Mouse (Mus musculus) forebrain, embryonic 15.5 days (tissue): Measurements from ENCODE around the gene Tmod1. TPM values are rescaled to one million over a fixed set of nuclear protein-coding genes. Genes with fewer than 3 reads are reported as not detected.

Experiments
- ATAC-seq: fragments of 200-750 bp; cut with Nextera tagmentation; replicated peaks from 2 replicates; pipeline ENCODE4 v1.8.0; 2017; ENCODE audit warnings: mild to moderate bottlenecking, moderate TSS enrichment, moderate library complexity
- H3K27ac ChIP-seq: fragments of 300-500 bp; sonication (generic); replicated peaks from 2 replicates; pipeline ENCODE4 v1.5.1; 2015; ENCODE audit warnings: mild to moderate bottlenecking, inconsistent platforms
- H3K27me3 ChIP-seq: fragments of 300-500 bp; sonication (generic); 2 replicates; pipeline ENCODE4 v1.6.1; 2015; ENCODE audit warnings: inconsistent platforms
- H3K36me3 ChIP-seq: fragments of 300-500 bp; sonication (generic); 2 replicates; pipeline ENCODE4 v1.6.1; 2015; ENCODE audit warnings: mild to moderate bottlenecking, inconsistent platforms
- H3K4me1 ChIP-seq: fragments of 300-500 bp; sonication (generic); 2 replicates; pipeline ENCODE4 v1.6.1; 2015; ENCODE audit warnings: inconsistent platforms
- H3K4me2 ChIP-seq: fragments of 300-500 bp; sonication (generic); replicated peaks from 2 replicates; pipeline ENCODE4 v1.6.1; 2015; ENCODE audit warnings: mild to moderate bottlenecking, inconsistent platforms
- H3K4me3 ChIP-seq: fragments of 300-500 bp; sonication (generic); 2 replicates; pipeline ENCODE4 v1.5.1; 2015; ENCODE audit warnings: mild to moderate bottlenecking, inconsistent platforms
- H3K9ac ChIP-seq: fragments of 300-500 bp; sonication (generic); replicated peaks from 2 replicates; pipeline ENCODE4 v1.6.1; 2015; ENCODE audit warnings: mild to moderate bottlenecking, inconsistent platforms
- H3K9me3 ChIP-seq: fragments of 300-500 bp; sonication (generic); 2 replicates; pipeline ENCODE4 v1.6.1; 2016; ENCODE audit warnings: inconsistent platforms
- WGBS: fragments of 180-500 bp; shearing (Covaris S2); methylation state at CpG from one replicate; pipeline ENCODE4 v1.1.7; 2015; ENCODE audit warnings: mixed read lengths; 5-methylcytosine and 5-hydroxymethylcytosine counted together
- polyA plus RNA-seq: library from polyadenylated mRNA; unstranded; fragments of >200 nt; fragmentation: Nextera tagmentation; extraction: Ambion mirVana; gene quantifications from 2 replicates; pipeline ENCODE4 v1.2.1, GENCODE M21; 2015

Gene Tmod1
- polyA plus RNA-seq, 1 experiment from 2014 or later = 0.66 TPM

DNA sequence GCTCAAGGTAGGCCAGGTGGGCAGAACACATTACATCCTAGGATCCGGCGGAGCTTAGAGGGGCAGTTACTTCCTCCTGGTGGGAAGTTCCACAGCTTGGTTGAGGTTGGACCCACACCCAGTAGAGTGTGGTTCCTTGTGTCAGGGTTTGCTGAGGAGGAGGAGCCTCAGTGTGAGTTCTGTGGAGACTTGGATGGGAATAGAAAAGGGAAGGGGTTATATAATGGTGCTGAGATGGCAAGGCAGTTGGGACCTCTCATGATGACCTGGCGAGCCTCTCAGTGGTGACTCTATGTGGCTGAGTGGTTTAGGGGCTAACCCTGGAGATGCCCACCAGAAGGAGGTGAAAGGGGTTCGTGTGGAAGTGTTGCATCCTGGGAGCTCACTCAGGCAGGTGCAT lies 25.1 kb downstream of the Tmod1 start:
- Histone ChIP-seq H3K9me3 (no peaks in the 10 kb centered on the region), H3K4me2 (no peak overlapping the region), H3K4me1 (no peaks in the 10 kb centered on the region), H3K27ac (no peak overlapping the region), H3K36me3 (no peaks in the 10 kb centered on the region), H3K9ac (no peak overlapping the region), H3K27me3 (no peaks in the 10 kb centered on the region), H3K4me3 (no peak overlapping the region)
- 82% methylated on average over 4 of the region's 4 CpGs for WGBS
- no peak for ATAC-seq

DNA sequence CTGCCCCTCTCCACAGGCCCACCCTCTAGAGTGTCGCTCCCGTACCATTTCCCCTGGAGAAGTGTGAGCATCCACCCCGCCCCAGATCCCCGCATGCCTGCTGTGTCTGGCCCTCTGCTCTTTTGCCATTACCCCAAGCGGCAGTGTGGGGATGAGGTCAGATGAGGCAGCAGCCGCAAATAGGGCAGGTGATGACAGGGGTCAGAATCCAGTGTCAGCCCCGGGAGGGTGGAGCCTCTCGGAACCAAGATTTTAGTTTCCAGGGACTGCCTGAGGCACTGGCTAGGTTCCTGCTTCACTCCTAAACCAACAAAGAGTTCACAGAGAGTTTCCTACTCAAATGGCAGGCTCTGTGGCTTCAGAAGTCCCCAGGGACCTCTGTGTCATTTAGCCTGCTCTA lies 25.5 kb downstream of the Tmod1 start:
- H3K27ac ChIP-seq = no peak overlapping the region
- WGBS = 60% methylated on average over 8 of the region's 8 CpGs
- H3K4me1 ChIP-seq = no peaks in the 10 kb centered on the region
- no peak for ATAC-seq
- no peaks in the 10 kb centered on the region for H3K9me3 ChIP-seq
- H3K4me2 ChIP-seq = no peak overlapping the region
- no peaks in the 10 kb centered on the region for H3K36me3 ChIP-seq
- no peak overlapping the region for H3K4me3 ChIP-seq
- no peaks in the 10 kb centered on the region for H3K27me3 ChIP-seq
- H3K9ac ChIP-seq = no peak overlapping the region

DNA sequence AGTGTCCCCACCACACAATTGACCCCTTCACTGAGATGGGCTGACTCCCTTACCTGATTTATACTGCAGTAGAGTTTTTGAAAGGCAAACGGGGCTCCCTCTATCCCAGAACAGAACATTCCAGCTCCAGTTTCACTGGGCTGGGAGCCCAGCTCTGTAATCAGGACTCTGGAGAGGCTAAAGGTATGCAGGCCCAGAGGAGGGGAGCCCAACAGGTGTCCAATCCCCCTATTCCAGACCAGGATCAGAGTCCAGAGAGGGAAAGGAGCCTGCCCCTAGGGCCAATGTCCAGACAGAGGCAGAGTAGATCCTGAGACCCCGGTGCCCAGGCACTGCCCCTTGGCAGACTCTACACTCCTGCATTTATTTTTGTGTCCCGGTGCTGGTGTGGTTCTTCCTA lies 26.2 kb downstream of the Tmod1 start:
- 81% methylated on average over 3 of the region's 3 CpGs for WGBS

DNA sequence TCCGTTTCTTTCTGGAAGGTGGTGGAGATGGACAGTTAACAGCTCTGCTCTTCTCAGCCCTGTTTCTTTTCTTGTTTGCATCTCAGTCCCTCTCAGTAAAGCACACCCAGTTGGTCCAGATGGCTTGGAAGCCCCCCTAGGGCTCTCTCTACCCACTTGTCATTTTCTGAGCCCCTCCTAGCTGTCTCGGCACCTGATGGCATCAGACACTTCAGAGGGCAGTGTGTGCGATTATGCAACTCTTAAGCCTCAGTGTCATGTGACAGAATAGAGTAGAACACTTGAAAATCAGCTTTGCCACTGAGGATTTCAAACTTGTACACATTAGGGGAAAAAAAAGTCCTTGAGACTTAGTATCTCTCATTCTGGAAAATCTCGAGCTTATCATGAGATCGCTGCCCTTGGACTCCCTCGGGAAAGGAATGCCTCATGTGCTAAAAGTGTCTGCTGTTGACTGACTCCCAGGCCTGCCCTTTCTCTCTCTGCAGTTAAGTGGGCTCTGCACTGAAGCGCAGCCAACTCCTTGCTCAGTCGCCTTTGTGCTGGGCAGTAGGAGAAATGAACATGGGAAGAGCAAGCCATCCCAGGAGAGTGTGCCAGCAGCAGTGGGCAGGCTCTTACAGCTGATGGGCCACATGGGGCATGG lies 27.1 kb downstream of the Tmod1 start:
- no peak overlapping the region for H3K9ac ChIP-seq
- no peak overlapping the region for H3K4me3 ChIP-seq
- H3K27me3 ChIP-seq = no peaks in the 10 kb centered on the region
- no peak overlapping the region for H3K4me2 ChIP-seq
- H3K36me3 ChIP-seq = no peaks in the 10 kb centered on the region
- H3K27ac ChIP-seq = no peak overlapping the region
- no peak for ATAC-seq
- no peaks in the 10 kb centered on the region for H3K9me3 ChIP-seq
- 66% methylated on average over 8 of the region's 8 CpGs for WGBS
- H3K4me1 ChIP-seq = no peaks in the 10 kb centered on the region

More for the DNA sequence above, 26.2 kb downstream of the Tmod1 start:
- Histone ChIP-seq H3K4me2 (no peak overlapping the region), H3K27me3 (no peaks in the 10 kb centered on the region), H3K27ac (no peak overlapping the region), H3K4me1 (no peaks in the 10 kb centered on the region), H3K9me3 (no peaks in the 10 kb centered on the region), H3K9ac (no peak overlapping the region), H3K4me3 (no peak overlapping the region), H3K36me3 (no peaks in the 10 kb centered on the region)
- ATAC-seq = no peak

DNA sequence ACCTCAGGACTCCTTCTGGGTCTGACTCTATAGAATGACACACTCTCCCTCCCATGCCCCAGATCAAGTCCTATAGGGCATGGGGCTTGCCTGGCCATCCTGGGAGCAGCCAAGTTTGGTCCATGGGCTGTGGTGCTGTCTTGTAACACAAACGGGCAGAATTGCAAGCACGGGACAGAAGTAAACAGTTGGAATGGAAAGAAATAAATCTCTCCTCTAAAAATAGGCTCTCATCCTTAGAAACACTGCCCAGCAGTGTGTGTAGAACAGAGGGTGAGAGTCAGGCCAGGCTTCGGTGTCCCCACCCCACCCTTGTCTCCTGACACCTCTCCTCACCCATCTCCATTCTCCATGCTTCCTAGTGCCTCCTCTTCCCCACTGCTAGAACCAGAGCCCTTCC lies 29.3 kb downstream of the Tmod1 start:
- Histone ChIP-seq H3K27me3 (no peaks in the 10 kb centered on the region), H3K27ac (no peak overlapping the region), H3K9me3 (no peaks in the 10 kb centered on the region), H3K4me1 (no peaks in the 10 kb centered on the region), H3K9ac (no peak overlapping the region), H3K4me3 (no peak overlapping the region), H3K36me3 (no peaks in the 10 kb centered on the region), H3K4me2 (no peak overlapping the region)
- WGBS = 90% methylated on average over 3 of the region's 3 CpGs
- no peak for ATAC-seq

DNA sequence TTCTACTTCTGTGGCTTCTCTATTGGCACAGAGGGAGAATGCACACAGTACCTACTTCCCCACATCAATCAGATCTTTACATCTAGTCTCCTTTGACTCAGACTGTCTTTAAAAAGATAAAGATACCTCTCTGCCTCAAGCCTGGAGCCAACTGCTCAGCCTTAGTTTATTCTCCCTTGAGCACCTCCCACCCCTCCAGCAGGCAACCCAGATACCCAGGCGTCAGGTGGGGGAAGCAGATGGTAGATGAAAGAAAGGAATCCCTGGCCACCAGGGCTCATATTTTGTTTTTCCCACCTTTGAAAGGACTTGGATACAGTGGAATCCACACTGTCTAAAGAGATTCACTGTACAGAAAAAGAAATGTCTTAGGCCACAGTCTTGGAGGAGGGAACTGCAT lies 29.8 kb downstream of the Tmod1 start:
- H3K4me2 ChIP-seq = no peak overlapping the region
- no peaks in the 10 kb centered on the region for H3K9me3 ChIP-seq
- 35% methylated on average over 1 of the region's 1 CpGs for WGBS
- H3K4me1 ChIP-seq = no peaks in the 10 kb centered on the region
- no peak overlapping the region for H3K9ac ChIP-seq
- H3K27ac ChIP-seq = no peak overlapping the region
- H3K27me3 ChIP-seq = no peaks in the 10 kb centered on the region
- H3K4me3 ChIP-seq = no peak overlapping the region
- ATAC-seq = no peak
- H3K36me3 ChIP-seq = no peaks in the 10 kb centered on the region

DNA sequence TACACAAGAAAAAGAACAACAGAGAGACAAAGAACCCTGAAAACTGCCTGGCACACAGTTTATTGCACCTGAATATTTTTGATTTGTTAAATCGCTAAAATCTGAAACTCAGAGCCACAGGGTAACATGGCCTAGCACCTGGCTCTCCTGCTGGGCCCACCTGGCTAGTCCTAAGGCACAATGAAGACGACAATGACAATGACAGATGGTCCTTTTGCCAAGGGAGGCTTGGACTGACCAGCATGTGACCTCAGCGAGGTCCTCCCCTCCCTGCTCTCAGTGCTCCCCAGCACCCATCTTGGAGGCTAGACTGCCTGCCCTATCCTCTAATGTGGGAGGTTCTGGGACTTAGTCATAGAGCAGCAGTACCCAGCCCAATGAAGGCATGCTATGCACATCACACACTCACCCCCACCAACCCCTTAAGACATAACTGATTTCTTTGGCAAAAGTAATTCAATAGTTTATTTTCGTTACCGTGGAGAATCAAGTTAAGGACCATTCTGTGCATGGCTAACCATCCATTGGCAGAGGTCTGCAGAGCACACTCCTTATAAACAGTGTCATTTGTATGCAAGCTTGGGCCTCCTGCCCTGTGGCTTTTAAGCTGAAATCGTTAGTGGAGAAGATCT lies 31.2 kb downstream of the Tmod1 start:
- Histone ChIP-seq H3K4me2 (no peak overlapping the region), H3K9me3 (no peaks in the 10 kb centered on the region), H3K36me3 (no peaks in the 10 kb centered on the region), H3K27me3 (no peaks in the 10 kb centered on the region), H3K4me3 (no peak overlapping the region), H3K9ac (no peak overlapping the region), H3K4me1 (no peaks in the 10 kb centered on the region), H3K27ac (no peak overlapping the region)
- 61% methylated on average over 6 of the region's 6 CpGs for whole genome bisulfite sequencing
- ATAC-seq = no peak

DNA sequence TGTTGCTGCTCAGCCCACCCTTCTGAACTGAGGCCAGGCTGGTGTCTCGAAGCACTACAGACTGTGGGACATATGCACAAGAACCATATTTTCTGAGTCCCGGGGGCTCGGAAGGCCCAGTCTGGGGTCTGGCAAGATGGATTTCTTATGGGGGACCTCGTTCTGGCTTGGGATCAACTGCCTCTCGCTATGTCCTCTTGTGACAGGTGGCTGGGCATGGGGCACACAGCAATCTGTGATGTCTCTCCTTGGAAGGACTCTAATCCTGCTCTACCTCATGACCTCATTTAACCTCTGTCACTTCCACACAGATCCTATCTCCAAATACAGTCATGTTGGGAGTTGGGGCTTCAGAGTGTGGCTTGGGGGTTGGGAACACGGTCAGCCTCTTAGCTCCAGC lies 33.9 kb downstream of the Tmod1 start:
- Histone ChIP-seq H3K36me3 (no peaks in the 10 kb centered on the region), H3K27ac (no peak overlapping the region), H3K27me3 (no peaks in the 10 kb centered on the region), H3K4me3 (no peak overlapping the region), H3K9me3 (no peaks in the 10 kb centered on the region), H3K9ac (no peak overlapping the region), H3K4me1 (no peaks in the 10 kb centered on the region), H3K4me2 (no peak overlapping the region)
- 87% methylated on average over 6 of the region's 6 CpGs for WGBS
- no peak for ATAC-seq

DNA sequence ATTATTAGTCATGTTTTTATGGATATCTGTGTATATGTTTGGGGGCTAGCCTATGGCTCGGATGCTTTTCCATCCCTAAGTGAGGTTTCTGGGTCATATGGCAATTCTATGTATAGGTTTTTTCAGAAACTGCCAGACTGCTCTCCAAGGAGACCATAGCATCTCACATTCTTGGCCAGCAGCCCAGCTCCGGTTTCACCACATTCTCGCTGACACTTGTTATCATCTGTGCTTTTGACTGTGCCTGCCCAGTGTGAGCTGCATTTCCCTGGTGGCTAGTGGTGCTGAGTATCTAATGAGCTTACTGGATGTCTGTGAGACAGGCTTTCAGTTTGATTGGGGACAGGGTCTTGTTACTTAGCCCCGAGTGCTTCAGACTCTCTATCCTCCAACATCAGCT lies 35.0 kb downstream of the Tmod1 start:
- 36% methylated on average over 4 of the region's 4 CpGs for WGBS
- H3K27ac ChIP-seq = no peak overlapping the region

DNA sequence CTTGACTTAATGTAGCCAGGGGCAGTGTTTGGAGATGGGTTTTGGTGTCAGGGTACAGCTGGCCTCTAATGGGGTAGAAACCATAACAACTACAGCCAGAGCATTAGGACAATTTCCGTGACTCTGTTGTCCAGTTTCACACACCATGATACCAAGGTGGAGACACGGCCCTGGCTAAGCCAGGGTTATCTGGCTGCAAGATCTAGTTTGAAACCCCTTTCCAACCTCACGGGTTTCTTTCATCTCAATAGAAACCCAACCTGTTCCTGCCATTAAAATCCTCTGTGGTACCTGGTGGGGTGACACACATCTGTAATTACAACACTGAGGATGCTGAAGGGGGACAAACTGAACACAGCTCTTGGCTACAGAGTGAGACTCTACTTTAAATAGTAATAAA lies 36.9 kb downstream of the Tmod1 start:
- 86% methylated on average over 3 of the region's 3 CpGs for WGBS
- Histone ChIP-seq H3K9me3 (no peaks in the 10 kb centered on the region), H3K4me2 (no peak overlapping the region), H3K27me3 (no peaks in the 10 kb centered on the region), H3K27ac (no peak overlapping the region), H3K4me1 (no peaks in the 10 kb centered on the region), H3K4me3 (no peak overlapping the region), H3K9ac (no peak overlapping the region), H3K36me3 (no peaks in the 10 kb centered on the region)
- ATAC-seq = no peak

More for the DNA sequence above, 35.0 kb downstream of the Tmod1 start:
- no peaks in the 10 kb centered on the region for H3K9me3 ChIP-seq
- no peak overlapping the region for H3K4me2 ChIP-seq
- H3K4me1 ChIP-seq = no peaks in the 10 kb centered on the region
- ATAC-seq = no peak
- no peaks in the 10 kb centered on the region for H3K27me3 ChIP-seq
- H3K4me3 ChIP-seq = no peak overlapping the region
- H3K9ac ChIP-seq = no peak overlapping the region
- no peaks in the 10 kb centered on the region for H3K36me3 ChIP-seq

DNA sequence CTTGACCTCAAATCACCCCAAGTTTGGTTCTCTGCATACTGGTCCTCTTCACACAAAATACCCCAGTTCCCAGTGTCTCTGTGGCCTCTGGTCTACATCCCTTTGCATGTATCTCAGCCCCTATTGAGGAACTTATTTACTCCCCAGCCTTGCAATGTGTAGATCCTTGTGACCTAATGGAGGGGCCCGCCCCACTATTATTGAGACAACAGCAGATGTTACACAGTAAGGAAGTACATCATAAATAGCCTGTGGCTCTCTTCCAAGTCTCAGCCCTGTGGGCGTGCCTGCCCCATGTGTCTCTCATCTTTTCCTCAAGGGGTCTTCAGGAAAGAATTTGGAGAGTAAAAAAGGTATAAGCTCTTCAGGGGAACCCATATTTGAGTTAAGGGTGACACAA lies 38.2 kb downstream of the Tmod1 start:
- no peaks in the 10 kb centered on the region for H3K27me3 ChIP-seq
- 76% methylated on average over 2 of the region's 2 CpGs for WGBS
- no peak overlapping the region for H3K4me2 ChIP-seq

DNA sequence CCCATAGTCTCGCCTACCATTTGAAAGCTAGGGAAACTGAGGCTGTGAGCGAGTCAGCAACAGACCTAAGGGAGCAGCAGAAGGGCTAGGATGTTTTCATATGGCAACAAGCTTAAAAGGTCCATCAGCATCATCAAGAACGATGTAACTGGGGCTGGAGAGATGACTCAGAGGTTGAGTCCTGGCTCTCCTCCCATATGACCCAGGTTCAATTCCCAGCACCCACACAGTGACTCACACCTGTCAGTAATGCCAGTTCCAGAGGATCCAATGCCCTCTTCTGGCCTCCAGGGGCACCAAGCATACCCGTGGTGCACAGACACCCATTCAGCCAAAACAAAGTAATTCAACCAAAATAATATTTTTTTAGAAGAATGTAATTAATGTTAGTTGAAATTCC lies 41.5 kb downstream of the Tmod1 start:
- Histone ChIP-seq H3K4me3 (no peak overlapping the region), H3K9ac (no peak overlapping the region), H3K4me2 (no peak overlapping the region), H3K9me3 (no peaks in the 10 kb centered on the region), H3K36me3 (no peaks in the 10 kb centered on the region), H3K4me1 (no peaks in the 10 kb centered on the region), H3K27ac (no peak overlapping the region), H3K27me3 (no peaks in the 10 kb centered on the region)
- WGBS = 91% methylated on average over 4 of the region's 4 CpGs
- ATAC-seq = no peak

More for the DNA sequence above, 38.2 kb downstream of the Tmod1 start:
- Histone ChIP-seq H3K9me3 (no peaks in the 10 kb centered on the region), H3K4me3 (no peak overlapping the region), H3K36me3 (no peaks in the 10 kb centered on the region), H3K9ac (no peak overlapping the region), H3K4me1 (no peaks in the 10 kb centered on the region), H3K27ac (no peak overlapping the region)
- ATAC-seq = no peak

DNA sequence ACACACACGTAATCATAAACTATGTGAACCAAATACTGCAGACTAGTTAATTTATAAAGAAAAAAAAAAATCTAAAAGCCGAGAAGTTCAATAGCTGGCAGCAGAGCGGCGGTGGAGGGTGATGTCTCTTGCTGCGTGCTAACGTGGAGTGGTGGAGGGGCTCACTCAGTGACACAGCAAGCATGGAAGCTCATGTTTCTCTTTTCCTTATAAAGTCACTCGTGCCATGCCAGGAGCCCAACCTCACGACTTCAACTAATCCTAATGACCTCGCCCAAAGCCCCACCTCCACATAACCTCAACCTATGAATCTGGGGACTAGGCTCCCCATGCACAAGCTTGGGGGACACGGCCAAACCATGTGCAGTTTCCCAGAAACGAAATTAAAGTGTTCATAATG lies 43.8 kb downstream of the Tmod1 start:
- Histone ChIP-seq H3K4me1 (no peaks in the 10 kb centered on the region), H3K9me3 (no peaks in the 10 kb centered on the region), H3K9ac (no peak overlapping the region), H3K4me3 (no peak overlapping the region), H3K4me2 (no peak overlapping the region), H3K27ac (no peak overlapping the region), H3K36me3 (no peaks in the 10 kb centered on the region), H3K27me3 (no peaks in the 10 kb centered on the region)
- ATAC-seq = no peak
- 78% methylated on average over 11 of the region's 11 CpGs for WGBS
